Mouse (Mus musculus) neutrophil, adult 65 days (primary cell): ENCODE data around the gene Thsd1. TPM values are rescaled to one million over a fixed set of nuclear protein-coding genes. Genes with fewer than 3 reads are reported as not detected.

Source experiments
- total RNA-seq: library from RNA; stranded (reverse); gene quantifications from 2 replicates; pipeline ENCODE4 v1.2.4, GENCODE M21; 2023

The Thsd1 gene
- total RNA-seq: 0.45 and 0.63 TPM in 2 replicates

DNA sequence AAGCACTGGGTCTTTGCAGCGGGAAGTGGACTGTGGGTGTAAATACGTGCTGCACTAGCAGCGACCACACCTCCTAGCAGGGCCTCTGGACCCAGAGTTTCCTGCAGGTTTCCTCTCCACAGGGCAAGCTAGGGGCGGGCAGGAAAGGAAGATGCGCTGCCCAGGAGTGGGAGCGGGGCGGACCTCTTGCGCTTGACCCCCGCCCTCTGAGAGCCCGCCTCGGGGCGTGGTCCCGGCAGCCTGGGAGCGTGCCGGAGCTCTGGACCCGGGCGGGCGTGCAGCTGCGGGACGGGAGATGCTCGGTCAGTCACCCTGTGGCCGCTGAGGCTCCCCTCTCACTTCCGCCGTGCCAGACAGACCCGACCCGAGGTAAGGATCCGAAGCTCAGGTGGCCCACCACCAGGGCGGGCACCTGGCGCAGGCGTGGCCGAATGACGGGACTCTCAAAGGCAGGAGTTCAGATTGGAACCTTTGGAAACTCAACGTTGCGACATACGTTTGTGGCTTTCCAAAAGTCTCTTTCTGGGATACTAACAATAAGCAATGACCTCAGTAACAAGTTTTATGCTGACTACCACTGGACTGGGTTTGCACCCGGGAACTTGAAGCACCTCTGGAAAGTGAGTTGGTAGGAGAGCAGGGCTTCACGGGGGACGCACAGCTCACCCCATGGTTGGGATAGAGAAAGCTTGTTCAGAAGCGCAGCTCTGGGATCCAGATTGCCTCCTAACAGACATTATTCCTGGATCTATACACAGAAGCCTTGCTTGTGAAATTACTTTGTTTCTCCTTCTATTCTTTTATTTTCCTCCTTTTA, at the start of gene Thsd1:
Gene Thsd1 (plus strand): TSS at position 253 of the 817 bp plus-strand sequence.

GRCm38 (mm10) chr8:22185431-22186397, 41.4 kb upstream of the Thsd1 start, which contains the start of gene Ckap2:
Gene Ckap2 (minus strand): TSS chr8:22185819.

GRCm38 (mm10) chr8:22192660-22193431, 34.3 kb upstream of the Thsd1 start, which contains the start of gene Vps36:
Gene Vps36 (plus strand): TSS chr8:22192809.

DNA sequence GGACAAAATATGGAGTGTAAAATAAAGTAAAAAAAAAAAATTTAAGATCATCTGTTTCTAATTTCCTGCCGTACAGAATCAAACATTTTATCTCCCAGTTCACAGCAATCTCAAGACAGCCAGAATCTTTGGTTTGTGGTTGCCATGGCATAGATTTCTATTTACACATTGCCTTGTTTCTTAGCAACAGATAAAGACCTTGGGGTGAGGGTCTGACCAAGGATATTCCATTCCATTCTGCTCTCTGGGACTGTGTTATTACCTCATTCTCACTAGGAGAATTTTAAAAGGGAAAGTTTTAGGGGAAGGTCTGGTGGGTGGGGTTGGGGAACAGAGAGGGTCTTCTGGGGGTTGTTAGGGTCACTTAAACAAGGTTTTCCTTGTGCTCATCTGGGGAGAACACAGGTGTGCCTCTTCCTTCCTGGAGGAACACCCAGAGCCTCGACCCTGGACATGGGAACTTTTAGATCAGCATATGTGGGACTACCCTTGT, 55.9 kb downstream of the Thsd1 start, which contains the start of gene Tpte:
Gene Tpte (plus strand): TSS at position 443 of the 493 bp plus-strand sequence.

Other genes with a start within 250 kb of the Thsd1 start
- 0.16 and 0.70 TPM in 2 replicates for gene Atp7b, start 167.0 kb upstream of the Thsd1 start, total RNA-seq
- gene Alg11, start 166.6 kb upstream of the Thsd1 start, total RNA-seq: 12.5 and 13.5 TPM in 2 replicates
- gene Nek5, start 102.3 kb upstream of the Thsd1 start, total RNA-seq: not detected in 2 replicates
- 1.3 and 1.4 TPM in 2 replicates for gene Nek3, start 60.9 kb upstream of the Thsd1 start, total RNA-seq
- 18.0 and 22.5 TPM in 2 replicates for gene Ckap2, start 41.5 kb upstream of the Thsd1 start, total RNA-seq
- 21.5 and 25.3 TPM in 2 replicates for gene Vps36, start 34.5 kb upstream of the Thsd1 start, total RNA-seq
- not detected in 2 replicates for gene Tpte, start 56.1 kb downstream of the Thsd1 start, total RNA-seq
- 1.3 and 1.5 TPM in 2 replicates for gene Slc25a15, start 171.3 kb downstream of the Thsd1 start, total RNA-seq
- 5.4 and 6.2 TPM in 2 replicates for gene Mrps31, start 184.0 kb downstream of the Thsd1 start, total RNA-seq